Mouse (Mus musculus): ENCODE data around the gene Zmym6. TPM values are rescaled to one million over a fixed set of nuclear protein-coding genes. Genes with fewer than 3 reads are reported as not detected.
A peak's percentile ranks its signal among the peaks of the same experiment; 100 is the strongest.
"Not testable (repeated sequence)": the region's sequence is repeated elsewhere in the genome, so short reads cannot be mapped to it uniquely, and the experiment has no call there.

Gene Zmym6
- total RNA-seq (2015; ENCODE audit: low replicate concordance) (3.6 and 4.2 TPM in 2 replicates), total RNA-seq (2017; ENCODE audit: low replicate concordance) (0.83 and 1.5 TPM in 2 replicates)

GRCm38 (mm10) chr4:127076875-127077548 lies at the start of gene Zmym6:
TSS of gene Zmym6 (plus strand) at chr4:127077383.
- ATAC-seq (replicated peaks; ENCODE audit: low FRiP score, poor library complexity, severe bottlenecking): peak; percentile 99

- ATAC-seq (replicated peaks; ENCODE audit: low FRiP score, poor library complexity, severe bottlenecking): no peak
Measured at GRCm38 (mm10) chr4:127037158-127037557, 40.0 kb upstream of the Zmym6 start.

- no peak for ATAC-seq (replicated peaks; ENCODE audit: low FRiP score, poor library complexity, severe bottlenecking)
Measured at GRCm38 (mm10) chr4:127037908-127038827, 39.0 kb upstream of the Zmym6 start.

- ATAC-seq (replicated peaks; ENCODE audit: low FRiP score, poor library complexity, severe bottlenecking): no peak
Measured at GRCm38 (mm10) chr4:127038828-127039349, 38.3 kb upstream of the Zmym6 start.

- ATAC-seq (replicated peaks; ENCODE audit: low FRiP score, poor library complexity, severe bottlenecking): no peak
Measured at GRCm38 (mm10) chr4:127039871-127040483, 37.2 kb upstream of the Zmym6 start.

GRCm38 (mm10) chr4:127043540-127043939 lies 33.6 kb upstream of the Zmym6 start:
- no peak for ATAC-seq (replicated peaks; ENCODE audit: low FRiP score, poor library complexity, severe bottlenecking)

- ATAC-seq (replicated peaks; ENCODE audit: low FRiP score, poor library complexity, severe bottlenecking): no peak
Measured at GRCm38 (mm10) chr4:127051121-127051520, 26.1 kb upstream of the Zmym6 start.

GRCm38 (mm10) chr4:127053071-127053470 lies 24.1 kb upstream of the Zmym6 start:
- no peak for ATAC-seq (replicated peaks; ENCODE audit: low FRiP score, poor library complexity, severe bottlenecking)

GRCm38 (mm10) chr4:127054522-127055198 lies 22.5 kb upstream of the Zmym6 start:
- 0 out of 2 replicates have a peak, but pooled peaks have one; percentile 39 for ATAC-seq (replicated peaks; ENCODE audit: low FRiP score, poor library complexity, severe bottlenecking)

- peak; percentile 100 for ATAC-seq (replicated peaks; ENCODE audit: low FRiP score, poor library complexity, severe bottlenecking)
Measured at GRCm38 (mm10) chr4:127060585-127061290, 16.4 kb upstream of the Zmym6 start, which contains the start of gene Zmym1. TSS of gene Zmym1 (minus strand) at chr4:127061152.

GRCm38 (mm10) chr4:127064051-127064450 lies 13.1 kb upstream of the Zmym6 start:
- no peak for ATAC-seq (replicated peaks; ENCODE audit: low FRiP score, poor library complexity, severe bottlenecking)

GRCm38 (mm10) chr4:127074915-127075314 lies 2.3 kb upstream of the Zmym6 start:
- no peak for ATAC-seq (replicated peaks; ENCODE audit: low FRiP score, poor library complexity, severe bottlenecking)

GRCm38 (mm10) chr4:127080806-127081205 lies 3.6 kb downstream of the Zmym6 start:
- ATAC-seq (replicated peaks; ENCODE audit: low FRiP score, poor library complexity, severe bottlenecking): no peak

GRCm38 (mm10) chr4:127083131-127083530 lies 5.9 kb downstream of the Zmym6 start:
- no peak for ATAC-seq (replicated peaks; ENCODE audit: low FRiP score, poor library complexity, severe bottlenecking)

- no peak for ATAC-seq (replicated peaks; ENCODE audit: low FRiP score, poor library complexity, severe bottlenecking)
Measured at GRCm38 (mm10) chr4:127085761-127086160, 8.6 kb downstream of the Zmym6 start.

- ATAC-seq (replicated peaks; ENCODE audit: low FRiP score, poor library complexity, severe bottlenecking): no peak
Measured at GRCm38 (mm10) chr4:127091188-127091587, 14.0 kb downstream of the Zmym6 start.

GRCm38 (mm10) chr4:127095090-127095489 lies 17.9 kb downstream of the Zmym6 start:
- ATAC-seq (replicated peaks; ENCODE audit: low FRiP score, poor library complexity, severe bottlenecking): no peak

- not testable (repeated sequence) for ATAC-seq (replicated peaks; ENCODE audit: low FRiP score, poor library complexity, severe bottlenecking)
Measured at GRCm38 (mm10) chr4:127099552-127099951, 22.4 kb downstream of the Zmym6 start.

- no peak for ATAC-seq (replicated peaks; ENCODE audit: low FRiP score, poor library complexity, severe bottlenecking)
Measured at GRCm38 (mm10) chr4:127107566-127107965, 30.4 kb downstream of the Zmym6 start.

All from erythroid progenitor cell, adult 5-6 weeks (primary cell).